Mouse (Mus musculus): ENCODE measurements at regions not wholly inside any gene's neighbourhood (a gene's known extent, or its start where the extent isn't known, plus 50 kb on each side); places are given as distances from the start of the nearest gene placed in this dataset.

DNA sequence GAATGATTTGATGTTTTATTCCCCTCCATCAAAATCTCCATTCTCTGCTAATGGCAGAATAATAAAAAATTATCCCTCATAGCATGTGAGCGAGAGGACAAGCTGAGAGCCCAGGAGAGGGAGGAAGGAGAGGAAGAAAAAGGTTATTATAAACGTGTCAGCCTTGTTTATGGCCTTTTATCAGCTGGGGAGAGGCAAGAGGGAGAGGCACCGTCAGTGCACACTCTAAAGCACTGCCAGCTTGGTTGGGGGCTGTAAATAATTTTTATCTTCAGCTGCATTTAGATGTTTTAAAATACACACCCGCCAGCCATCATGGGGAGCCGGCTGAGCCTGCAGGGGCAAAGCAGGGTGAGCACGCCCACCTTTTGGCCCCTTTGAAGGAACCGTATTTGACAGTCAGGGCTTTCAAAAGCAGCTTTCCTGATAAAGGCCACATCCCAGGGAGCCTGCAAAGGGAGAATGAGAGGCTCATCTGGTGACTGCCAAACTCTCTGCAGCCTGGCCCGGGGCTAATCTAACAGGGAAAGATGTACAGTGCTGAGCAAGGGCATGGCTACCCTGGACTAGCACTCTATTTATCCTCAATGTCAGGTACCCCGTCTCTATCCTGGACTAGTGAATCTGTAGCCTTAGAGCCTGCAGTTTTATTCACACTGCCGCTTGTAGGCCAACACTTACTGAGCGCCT lies 145.8 kb downstream of the Hmg20a start:
- Histone ChIP-seq H3K36me3 (replicated peaks; ENCODE audit: control insufficient read depth, insufficient read depth, low read depth) (no peaks in the 10 kb centered on the region), H3K27me3 (ENCODE audit: control insufficient read depth, insufficient read depth, low read length) (no peaks in the 10 kb centered on the region), H3K4me3 (ENCODE audit: insufficient read depth in 1 of 2, low read depth in 2 of 2, low read length in 2 of 2) (no peak overlapping the region), H3K9ac (replicated peaks) (no peak overlapping the region), H3K4me2 (ENCODE audit: low read depth) (no peak overlapping the region), H3K4me1 (replicated peaks; ENCODE audit: control insufficient read depth in 2 of 2, insufficient read depth in 2 of 2, low read length in 1 of 2) (peaks cover 0 to 4% of the 10 kb centered on the region in 2 experiments; a peak in 1 of 4 replicates), H3K9me3 (ENCODE audit: control insufficient read depth, low read length) (no peaks in the 10 kb centered on the region), H3K27ac (no peak overlapping the region)
- TF ChIP-seq CTCF (IDR thresholded peaks at IDR 0.05; ENCODE audit: low read depth) (no peak), EP300 (IDR thresholded peaks at IDR 0.05; ENCODE audit: low read depth) (no peak)
- DNase-seq (ENCODE audit: low read depth in 3 of 3, low spot score in 3 of 3) (no peak), ATAC-seq (ENCODE audit: insufficient read depth) (no peak)
- WGBS (ENCODE audit: insufficient replicate concordance), result 36% methylated on average over 11 of the region's 11 CpGs
